Mouse (Mus musculus): ENCODE results near the gene Kif2c.

- TF ChIP-seq POLR2A (IDR thresholded peaks at IDR 0.05; ENCODE audit: extremely low read depth, insufficient read depth, low read length) (peak; percentile 37), CTCF (IDR thresholded peaks at IDR 0.05; ENCODE audit: low read depth, low read length) (peak; percentile 89)
Observed at GRCm38 (mm10) chr4:117120445-117121414, 61.7 kb downstream of the Kif2c start.
